Mouse (Mus musculus): ENCODE data around the gene Rabl3. TPM values are rescaled to one million over a fixed set of nuclear protein-coding genes. Genes with fewer than 3 reads are reported as not detected.

Rabl3 gene
- polyA plus RNA-seq, 1 experiment, result 0.94 TPM

- no peak overlapping the region for H3K27ac ChIP-seq (ENCODE audit: insufficient read depth, low read length)
- H3K4me3 ChIP-seq (ENCODE audit: extremely low read depth, insufficient read depth, insufficient read length), result no peak overlapping the region
Observed at GRCm38 (mm10) chr16:37566107-37566506, 26.4 kb downstream of the Rabl3 start.

GRCm38 (mm10) chr16:37567113-37568050, 27.7 kb downstream of the Rabl3 start:
- H3K4me3 ChIP-seq (ENCODE audit: extremely low read depth, insufficient read depth, insufficient read length), result no peak overlapping the region
- 92% methylated on average over 12 of the region's 12 CpGs for WGBS
- H3K36me3 ChIP-seq (ENCODE audit: control insufficient read depth, insufficient read depth, low read length), result peaks cover 3% of the 10 kb centered on the region
- H3K27ac ChIP-seq (ENCODE audit: insufficient read depth, low read length), result no peak overlapping the region
- no peak for DNase-seq (ENCODE audit: low read depth in 1 of 2, low spot score in 2 of 2)
- no peaks in the 10 kb centered on the region for H3K4me1 ChIP-seq (ENCODE audit: control insufficient read depth, insufficient read depth, insufficient read length)
- TF ChIP-seq CTCF (IDR thresholded peaks at IDR 0.05; ENCODE audit: extremely low read depth, insufficient read depth, insufficient read length, insufficient replicate concordance) (no peak), POLR2A (IDR thresholded peaks at IDR 0.05; ENCODE audit: low read depth, low read length) (no peak)
- no peaks in the 10 kb centered on the region for H3K27me3 ChIP-seq (ENCODE audit: control insufficient read depth, insufficient read depth, low read length)

More at GRCm38 (mm10) chr16:37566107-37566506, 26.4 kb downstream of the Rabl3 start:
- DNase-seq (ENCODE audit: low read depth in 1 of 2, low spot score in 2 of 2), result no peak
- 94% methylated on average over 6 of the region's 6 CpGs for WGBS
- Histone ChIP-seq H3K4me1 (ENCODE audit: control insufficient read depth, insufficient read depth, insufficient read length) (no peaks in the 10 kb centered on the region), H3K27me3 (ENCODE audit: control insufficient read depth, insufficient read depth, low read length) (no peaks in the 10 kb centered on the region), H3K36me3 (ENCODE audit: control insufficient read depth, insufficient read depth, low read length) (peaks cover 3% of the 10 kb centered on the region)
- TF ChIP-seq CTCF (IDR thresholded peaks at IDR 0.05; ENCODE audit: extremely low read depth, insufficient read depth, insufficient read length, insufficient replicate concordance), result no peak
- TF ChIP-seq POLR2A (IDR thresholded peaks at IDR 0.05; ENCODE audit: low read depth, low read length), result no peak

GRCm38 (mm10) chr16:37571554-37571953, 31.9 kb downstream of the Rabl3 start:
- no peaks in the 10 kb centered on the region for H3K4me1 ChIP-seq (ENCODE audit: control insufficient read depth, insufficient read depth, insufficient read length)
- peaks cover 2% of the 10 kb centered on the region; the same call in 1 of the 2 replicates for H3K36me3 ChIP-seq (ENCODE audit: control insufficient read depth, insufficient read depth, low read length)
- H3K27ac ChIP-seq (ENCODE audit: insufficient read depth, low read length), result no peak overlapping the region
- TF ChIP-seq CTCF (IDR thresholded peaks at IDR 0.05; ENCODE audit: extremely low read depth, insufficient read depth, insufficient read length, insufficient replicate concordance) (no peak), POLR2A (IDR thresholded peaks at IDR 0.05; ENCODE audit: low read depth, low read length) (no peak)
- WGBS, result 100% methylated on average over 3 of the region's 3 CpGs
- H3K27me3 ChIP-seq (ENCODE audit: control insufficient read depth, insufficient read depth, low read length), result no peaks in the 10 kb centered on the region
- no peak overlapping the region for H3K4me3 ChIP-seq (ENCODE audit: extremely low read depth, insufficient read depth, insufficient read length)
- DNase-seq (ENCODE audit: low read depth in 1 of 2, low spot score in 2 of 2), result no peak

- peaks cover 2% of the 10 kb centered on the region; the same call in 1 of the 2 replicates for H3K36me3 ChIP-seq (ENCODE audit: control insufficient read depth, insufficient read depth, low read length)
- H3K4me1 ChIP-seq (ENCODE audit: control insufficient read depth, insufficient read depth, insufficient read length), result no peaks in the 10 kb centered on the region
- WGBS, result 94% methylated on average over 12 of the region's 12 CpGs
- TF ChIP-seq POLR2A (IDR thresholded peaks at IDR 0.05; ENCODE audit: low read depth, low read length) (no peak), CTCF (IDR thresholded peaks at IDR 0.05; ENCODE audit: extremely low read depth, insufficient read depth, insufficient read length, insufficient replicate concordance) (no peak)
- H3K27ac ChIP-seq (ENCODE audit: insufficient read depth, low read length), result no peak overlapping the region
- no peaks in the 10 kb centered on the region for H3K27me3 ChIP-seq (ENCODE audit: control insufficient read depth, insufficient read depth, low read length)
- DNase-seq (ENCODE audit: low read depth in 1 of 2, low spot score in 2 of 2), result no peak
- no peak overlapping the region for H3K4me3 ChIP-seq (ENCODE audit: extremely low read depth, insufficient read depth, insufficient read length)
Observed at GRCm38 (mm10) chr16:37572117-37572754, 32.6 kb downstream of the Rabl3 start.

GRCm38 (mm10) chr16:37573061-37573460, 33.4 kb downstream of the Rabl3 start:
- DNase-seq (ENCODE audit: low read depth in 1 of 2, low spot score in 2 of 2), result no peak
- no peak overlapping the region for H3K4me3 ChIP-seq (ENCODE audit: extremely low read depth, insufficient read depth, insufficient read length)
- 93% methylated on average over 5 of the region's 5 CpGs for WGBS
- no peaks in the 10 kb centered on the region for H3K27me3 ChIP-seq (ENCODE audit: control insufficient read depth, insufficient read depth, low read length)
- H3K27ac ChIP-seq (ENCODE audit: insufficient read depth, low read length), result no peak overlapping the region
- TF ChIP-seq CTCF (IDR thresholded peaks at IDR 0.05; ENCODE audit: extremely low read depth, insufficient read depth, insufficient read length, insufficient replicate concordance) (no peak), POLR2A (IDR thresholded peaks at IDR 0.05; ENCODE audit: low read depth, low read length) (no peak)
- no peaks in the 10 kb centered on the region; the same call in 1 of the 2 replicates for H3K36me3 ChIP-seq (ENCODE audit: control insufficient read depth, insufficient read depth, low read length)
- no peaks in the 10 kb centered on the region for H3K4me1 ChIP-seq (ENCODE audit: control insufficient read depth, insufficient read depth, insufficient read length)

GRCm38 (mm10) chr16:37575325-37575724, 35.6 kb downstream of the Rabl3 start:
- no peak overlapping the region for H3K27ac ChIP-seq (ENCODE audit: insufficient read depth, low read length)
- WGBS, result 51% methylated on average over 3 of the region's 3 CpGs
- no peak overlapping the region for H3K4me3 ChIP-seq (ENCODE audit: extremely low read depth, insufficient read depth, insufficient read length)
- H3K36me3 ChIP-seq (ENCODE audit: control insufficient read depth, insufficient read depth, low read length), result no peaks in the 10 kb centered on the region; the same call in 1 of the 2 replicates
- H3K27me3 ChIP-seq (ENCODE audit: control insufficient read depth, insufficient read depth, low read length), result no peaks in the 10 kb centered on the region
- DNase-seq (ENCODE audit: low read depth in 1 of 2, low spot score in 2 of 2), result no peak
- TF ChIP-seq CTCF (IDR thresholded peaks at IDR 0.05; ENCODE audit: extremely low read depth, insufficient read depth, insufficient read length, insufficient replicate concordance), result no peak
- no peak for TF ChIP-seq POLR2A (IDR thresholded peaks at IDR 0.05; ENCODE audit: low read depth, low read length)
- H3K4me1 ChIP-seq (ENCODE audit: control insufficient read depth, insufficient read depth, insufficient read length), result no peaks in the 10 kb centered on the region
